Mouse (Mus musculus): ENCODE measurements around the gene Ccdc155. TPM values are rescaled to one million over a fixed set of nuclear protein-coding genes. Genes with fewer than 3 reads are reported as not detected.

Ccdc155 gene
- polyA plus RNA-seq, 1 experiment from 2014 or later: 0.33 TPM

GRCm38 (mm10) chr7:45161612-45162473 is 42.8 kb downstream of the Ccdc155 start:
- Histone ChIP-seq H3K27me3 (ENCODE audit: control insufficient read depth, insufficient read depth, low read length) (peaks cover 40% of the 10 kb centered on the region), H3K4me2 (ENCODE audit: low read length) (peak overlapping the region; percentile 66), H3K4me1 (ENCODE audit: control insufficient read depth, insufficient read depth, low read length) (peaks cover 12% of the 10 kb centered on the region), H3K27ac (replicated peaks; ENCODE audit: low read depth, low read length) (no peak overlapping the region), H3K9me3 (ENCODE audit: control insufficient read depth, low read length) (no peaks in the 10 kb centered on the region), H3K36me3 (ENCODE audit: control insufficient read depth, insufficient read depth, low read length) (peaks cover 33% of the 10 kb centered on the region; the same call in 1 of the 2 replicates), H3K4me3 (replicated peaks; ENCODE audit: low read depth, low read length) (peak overlapping the region; percentile 34), H3K9ac (replicated peaks; ENCODE audit: low read length) (no peak overlapping the region)
- peak; percentile 85 for ATAC-seq (ENCODE audit: low FRiP score, low TSS enrichment)
- 5% methylated on average over 35 of the region's 35 CpGs for WGBS
- DNase-seq: peak; percentile 95

GRCm38 (mm10) chr7:45160866-45161265 is 43.8 kb downstream of the Ccdc155 start:
- peaks cover 30% of the 10 kb centered on the region for H3K27me3 ChIP-seq (ENCODE audit: control insufficient read depth, insufficient read depth, low read length)
- no peak for DNase-seq
- peaks cover 12% of the 10 kb centered on the region for H3K4me1 ChIP-seq (ENCODE audit: control insufficient read depth, insufficient read depth, low read length)
- H3K36me3 ChIP-seq (ENCODE audit: control insufficient read depth, insufficient read depth, low read length): peaks cover 33% of the 10 kb centered on the region; the same call in 1 of the 2 replicates
- no peak overlapping the region for H3K4me2 ChIP-seq (ENCODE audit: low read length)
- no peak for ATAC-seq (ENCODE audit: low FRiP score, low TSS enrichment)
- H3K27ac ChIP-seq (replicated peaks; ENCODE audit: low read depth, low read length): no peak overlapping the region
- H3K9me3 ChIP-seq (ENCODE audit: control insufficient read depth, low read length): no peaks in the 10 kb centered on the region
- 97% methylated on average over 3 of the region's 3 CpGs for WGBS
- H3K9ac ChIP-seq (replicated peaks; ENCODE audit: low read length): no peak overlapping the region
- H3K4me3 ChIP-seq (replicated peaks; ENCODE audit: low read depth, low read length): no peak overlapping the region

GRCm38 (mm10) chr7:45160316-45160800 is 44.3 kb downstream of the Ccdc155 start:
- no peak overlapping the region for H3K4me3 ChIP-seq (replicated peaks; ENCODE audit: low read depth, low read length)
- peaks cover 33% of the 10 kb centered on the region; the same call in 1 of the 2 replicates for H3K36me3 ChIP-seq (ENCODE audit: control insufficient read depth, insufficient read depth, low read length)
- peaks cover 25% of the 10 kb centered on the region for H3K27me3 ChIP-seq (ENCODE audit: control insufficient read depth, insufficient read depth, low read length)
- H3K4me1 ChIP-seq (ENCODE audit: control insufficient read depth, insufficient read depth, low read length): peaks cover 15% of the 10 kb centered on the region
- H3K27ac ChIP-seq (replicated peaks; ENCODE audit: low read depth, low read length): no peak overlapping the region
- ATAC-seq (ENCODE audit: low FRiP score, low TSS enrichment): no peak
- no peak overlapping the region for H3K4me2 ChIP-seq (ENCODE audit: low read length)
- DNase-seq: no peak
- no peak overlapping the region for H3K9ac ChIP-seq (replicated peaks; ENCODE audit: low read length)
- WGBS: 92% methylated on average over 6 of the region's 6 CpGs
- no peaks in the 10 kb centered on the region for H3K9me3 ChIP-seq (ENCODE audit: control insufficient read depth, low read length)

- no peak overlapping the region for H3K4me3 ChIP-seq (replicated peaks; ENCODE audit: low read depth, low read length)
- ATAC-seq (ENCODE audit: low FRiP score, low TSS enrichment): no peak
Observed at GRCm38 (mm10) chr7:45158991-45159390, 45.7 kb downstream of the Ccdc155 start.

GRCm38 (mm10) chr7:45157459-45157858 is 47.2 kb downstream of the Ccdc155 start:
- no peak overlapping the region for H3K27ac ChIP-seq (replicated peaks; ENCODE audit: low read depth, low read length)
- WGBS: 86% methylated on average over 14 of the region's 14 CpGs

More at GRCm38 (mm10) chr7:45158991-45159390, 45.7 kb downstream of the Ccdc155 start:
- H3K27me3 ChIP-seq (ENCODE audit: control insufficient read depth, insufficient read depth, low read length): peaks cover 11% of the 10 kb centered on the region
- no peak overlapping the region for H3K4me2 ChIP-seq (ENCODE audit: low read length)
- H3K27ac ChIP-seq (replicated peaks; ENCODE audit: low read depth, low read length): no peak overlapping the region
- peaks cover 21% of the 10 kb centered on the region for H3K4me1 ChIP-seq (ENCODE audit: control insufficient read depth, insufficient read depth, low read length)
- 93% methylated on average over 6 of the region's 6 CpGs for WGBS
- no peak overlapping the region for H3K9ac ChIP-seq (replicated peaks; ENCODE audit: low read length)
- peaks cover 33% of the 10 kb centered on the region; the same call in 1 of the 2 replicates for H3K36me3 ChIP-seq (ENCODE audit: control insufficient read depth, insufficient read depth, low read length)
- no peaks in the 10 kb centered on the region for H3K9me3 ChIP-seq (ENCODE audit: control insufficient read depth, low read length)
- no peak for DNase-seq

GRCm38 (mm10) chr7:45156206-45156605 is 48.5 kb downstream of the Ccdc155 start:
- Histone ChIP-seq H3K36me3 (ENCODE audit: control insufficient read depth, insufficient read depth, low read length) (peaks cover 33% of the 10 kb centered on the region; the same call in 1 of the 2 replicates), H3K4me1 (ENCODE audit: control insufficient read depth, insufficient read depth, low read length) (peaks cover 14% of the 10 kb centered on the region), H3K4me3 (replicated peaks; ENCODE audit: low read depth, low read length) (no peak overlapping the region), H3K27ac (replicated peaks; ENCODE audit: low read depth, low read length) (no peak overlapping the region), H3K9ac (replicated peaks; ENCODE audit: low read length) (no peak overlapping the region), H3K27me3 (ENCODE audit: control insufficient read depth, insufficient read depth, low read length) (no peaks in the 10 kb centered on the region), H3K4me2 (ENCODE audit: low read length) (no peak overlapping the region), H3K9me3 (ENCODE audit: control insufficient read depth, low read length) (no peaks in the 10 kb centered on the region)
- ATAC-seq (ENCODE audit: low FRiP score, low TSS enrichment) (no peak), DNase-seq (no peak)
- WGBS: 95% methylated on average over 15 of the region's 15 CpGs

More at GRCm38 (mm10) chr7:45157459-45157858, 47.2 kb downstream of the Ccdc155 start:
- H3K36me3 ChIP-seq (ENCODE audit: control insufficient read depth, insufficient read depth, low read length): peaks cover 33% of the 10 kb centered on the region; the same call in 1 of the 2 replicates
- ATAC-seq (ENCODE audit: low FRiP score, low TSS enrichment): no peak
- no peak overlapping the region for H3K4me3 ChIP-seq (replicated peaks; ENCODE audit: low read depth, low read length)
- H3K4me2 ChIP-seq (ENCODE audit: low read length): no peak overlapping the region
- no peaks in the 10 kb centered on the region for H3K9me3 ChIP-seq (ENCODE audit: control insufficient read depth, low read length)
- no peaks in the 10 kb centered on the region for H3K27me3 ChIP-seq (ENCODE audit: control insufficient read depth, insufficient read depth, low read length)
- H3K9ac ChIP-seq (replicated peaks; ENCODE audit: low read length): no peak overlapping the region
- peaks cover 18% of the 10 kb centered on the region for H3K4me1 ChIP-seq (ENCODE audit: control insufficient read depth, insufficient read depth, low read length)
- DNase-seq: no peak

GRCm38 (mm10) chr7:45155590-45155989 is 49.1 kb downstream of the Ccdc155 start:
- DNase-seq (no peak), ATAC-seq (ENCODE audit: low FRiP score, low TSS enrichment) (no peak)
- Histone ChIP-seq H3K27ac (replicated peaks; ENCODE audit: low read depth, low read length) (no peak overlapping the region), H3K4me1 (ENCODE audit: control insufficient read depth, insufficient read depth, low read length) (peaks cover 14% of the 10 kb centered on the region), H3K27me3 (ENCODE audit: control insufficient read depth, insufficient read depth, low read length) (no peaks in the 10 kb centered on the region), H3K4me2 (ENCODE audit: low read length) (peak overlapping the region; percentile 91), H3K9ac (replicated peaks; ENCODE audit: low read length) (no peak overlapping the region), H3K4me3 (replicated peaks; ENCODE audit: low read depth, low read length) (no peak overlapping the region), H3K9me3 (ENCODE audit: control insufficient read depth, low read length) (no peaks in the 10 kb centered on the region), H3K36me3 (ENCODE audit: control insufficient read depth, insufficient read depth, low read length) (peaks cover 32% of the 10 kb centered on the region; the same call in 1 of the 2 replicates)
- 86% methylated on average over 9 of the region's 9 CpGs for WGBS

GRCm38 (mm10) chr7:45154993-45155514 is 49.6 kb downstream of the Ccdc155 start:
- ATAC-seq (ENCODE audit: low FRiP score, low TSS enrichment): no peak
- Histone ChIP-seq H3K27me3 (ENCODE audit: control insufficient read depth, insufficient read depth, low read length) (no peaks in the 10 kb centered on the region), H3K36me3 (ENCODE audit: control insufficient read depth, insufficient read depth, low read length) (peaks cover 26% of the 10 kb centered on the region; the same call in 1 of the 2 replicates), H3K4me3 (replicated peaks; ENCODE audit: low read depth, low read length) (peak overlapping the region; percentile 63), H3K27ac (replicated peaks; ENCODE audit: low read depth, low read length) (0 out of 2 replicates have a peak overlapping the region, but pooled peaks have one; percentile 95), H3K9me3 (ENCODE audit: control insufficient read depth, low read length) (no peaks in the 10 kb centered on the region), H3K4me2 (ENCODE audit: low read length) (peak overlapping the region; percentile 91), H3K9ac (replicated peaks; ENCODE audit: low read length) (0 out of 2 replicates have a peak overlapping the region, but pooled peaks have one; percentile 81), H3K4me1 (ENCODE audit: control insufficient read depth, insufficient read depth, low read length) (peaks cover 14% of the 10 kb centered on the region)
- peak; percentile 56 for DNase-seq
- WGBS: 81% methylated on average over 12 of the region's 12 CpGs

Measured in midbrain, embryonic 14.5 days (tissue).